Mouse (Mus musculus) liver, postnatal 0 days (tissue): Measurements from ENCODE around the gene Hist1h4k. TPM values are rescaled to one million over a fixed set of nuclear protein-coding genes. Genes with fewer than 3 reads are reported as not detected.
A peak's percentile ranks its signal among the peaks of the same experiment; 100 is the strongest.
"Not testable (repeated sequence)": the region's sequence is repeated elsewhere in the genome, so short reads cannot be mapped to it uniquely, and the experiment has no call there.

Experiments used
- ATAC-seq: fragments of 200-750 bp; cut with Nextera tagmentation; 2 replicates; pipeline ENCODE4 v1.8.0; 2017; ENCODE audit warnings: mild to moderate bottlenecking, moderate library complexity
- DNase-seq: peaks from one replicate; pipeline ENCODE4 v3.0.0-alpha.2; 2016
- H3K27ac ChIP-seq: fragments of 300-500 bp; sonication (generic); 2 replicates; pipeline ENCODE4 v1.5.1; 2014; ENCODE audit warnings: antibody characterized with exemption, moderate library complexity, mild to moderate bottlenecking, low read depth
- H3K27me3 ChIP-seq: fragments of 300-500 bp; sonication (generic); 2 replicates; pipeline ENCODE4 v1.6.1; 2014; ENCODE audit warnings: low read length, control low read depth, mixed read lengths; ENCODE audit not compliant: insufficient read depth
- H3K36me3 ChIP-seq: fragments of 300-500 bp; sonication (generic); replicated peaks from 2 replicates; pipeline ENCODE4 v1.6.1; 2014; ENCODE audit warnings: mild to moderate bottlenecking, control low read depth, low read length, moderate library complexity, mixed read lengths; ENCODE audit not compliant: insufficient read depth
- H3K4me1 ChIP-seq: fragments of 300-500 bp; sonication (generic); 2 replicates; pipeline ENCODE4 v1.6.1; 2014; ENCODE audit warnings: antibody characterized with exemption, mild to moderate bottlenecking, control low read depth; ENCODE audit not compliant: insufficient read depth
- H3K4me2 ChIP-seq: fragments of 300-500 bp; sonication (generic); 2 replicates; pipeline ENCODE4 v1.6.1; 2014; ENCODE audit warnings: low read depth, mild to moderate bottlenecking, low read length, moderate library complexity, mixed read lengths
- H3K4me3 ChIP-seq: fragments of 300-500 bp; sonication (generic); 2 replicates; pipeline ENCODE4 v1.5.1; 2014; ENCODE audit warnings: low read depth, low read length
- H3K9ac ChIP-seq: fragments of 300-500 bp; sonication (generic); replicated peaks from 2 replicates; pipeline ENCODE4 v1.6.1; 2014; ENCODE audit warnings: mild to moderate bottlenecking, moderate library complexity
- H3K9me3 ChIP-seq: fragments of 300-500 bp; sonication (generic); 2 replicates; pipeline ENCODE4 v1.6.1; 2016; ENCODE audit warnings: mild to moderate bottlenecking, control low read depth, low read length, mixed read lengths
- CTCF ChIP-seq: sonication (generic); IDR thresholded peaks from 2 replicates; pipeline ENCODE4 v1.5.1; 2016; ENCODE audit warnings: antibody characterized with exemption, low read depth
- EP300 ChIP-seq: IDR thresholded peaks from 2 replicates; pipeline ENCODE4 v1.6.1; 2016; ENCODE audit warnings: antibody characterized with exemption, low read depth, mild to moderate bottlenecking
- WGBS: fragments of 180-500 bp; shearing (Covaris S2); extraction: QIAGEN DNeasy Blood & Tissue Kit; methylation state at CpG from one replicate; pipeline ENCODE4 v1.1.7; 2014; ENCODE audit not compliant: insufficient replicate concordance; 5-methylcytosine and 5-hydroxymethylcytosine counted together
- polyA plus RNA-seq: library from polyadenylated mRNA; unstranded; fragments of >200 nt; fragmentation: Nextera tagmentation; extraction: Ambion mirVana; gene quantifications from 2 replicates; pipeline ENCODE4 v1.2.1, GENCODE M21; 2015

Hist1h4k gene
- polyA plus RNA-seq, 1 experiment from 2014 or later, result 2.4 TPM

- DNase-seq (no peak), ATAC-seq (no peak)
- Histone ChIP-seq H3K27ac (peak overlapping the region; percentile 98), H3K27me3 (no peaks in the 10 kb centered on the region), H3K4me1 (peaks cover 19% of the 10 kb centered on the region), H3K36me3 (peaks cover 6% of the 10 kb centered on the region; the same call in 1 of the 2 replicates), H3K9me3 (no peaks in the 10 kb centered on the region), H3K4me3 (no peak overlapping the region), H3K9ac (peak overlapping the region; percentile 78), H3K4me2 (peak overlapping the region; percentile 67)
- TF ChIP-seq EP300, result 0 out of 2 replicates have a peak, but pooled peaks have one; percentile 7
- TF ChIP-seq CTCF, result no peak
Observed at GRCm38 (mm10) chr13:21751417-21751816, 1.1 kb upstream of the Hist1h4k start.

- H3K27ac ChIP-seq, result peak overlapping the region; percentile 98
- DNase-seq (peak; percentile 35), ATAC-seq (no peak)
- H3K4me2 ChIP-seq, result peak overlapping the region; percentile 70
- H3K9ac ChIP-seq, result peak overlapping the region; percentile 71
- H3K4me1 ChIP-seq, result peaks cover 19% of the 10 kb centered on the region
- no peaks in the 10 kb centered on the region for H3K27me3 ChIP-seq
- H3K9me3 ChIP-seq, result no peaks in the 10 kb centered on the region
- TF ChIP-seq EP300 (no peak), CTCF (no peak)
- H3K4me3 ChIP-seq, result peak overlapping the region; percentile 56
- WGBS, result 2% methylated on average over 5 of the region's 5 CpGs
- peaks cover 6% of the 10 kb centered on the region; the same call in 1 of the 2 replicates for H3K36me3 ChIP-seq
Observed at GRCm38 (mm10) chr13:21749387-21750158, 732 bp downstream of the Hist1h4k start.

- ATAC-seq (no peak), DNase-seq (no peak)
- no peak for TF ChIP-seq EP300
- no peak for TF ChIP-seq CTCF
- H3K4me3 ChIP-seq, result no peak overlapping the region
- no peak overlapping the region for H3K4me2 ChIP-seq
- WGBS, result 47% methylated on average over 1 of the region's 1 CpGs
- H3K36me3 ChIP-seq, result peaks cover 6% of the 10 kb centered on the region; the same call in 1 of the 2 replicates
- no peaks in the 10 kb centered on the region for H3K9me3 ChIP-seq
- H3K9ac ChIP-seq, result no peak overlapping the region
- H3K4me1 ChIP-seq, result peaks cover 9% of the 10 kb centered on the region
- H3K27ac ChIP-seq, result no peak overlapping the region
- no peaks in the 10 kb centered on the region for H3K27me3 ChIP-seq
Observed at GRCm38 (mm10) chr13:21745006-21745405, 5.3 kb downstream of the Hist1h4k start.

- H3K27me3 ChIP-seq, H3K36me3 ChIP-seq, H3K9me3 ChIP-seq, H3K4me1 ChIP-seq: not testable (repeated sequence)
- TF ChIP-seq EP300, result peak; percentile 84
- Histone ChIP-seq H3K9ac (peak within 1 kb of the TSS; percentile 74), H3K4me2 (peak within 1 kb of the TSS; percentile 76), H3K4me3 (peak within 1 kb of the TSS; percentile 53), H3K27ac (peak within 1 kb of the TSS; percentile 90)
- ATAC-seq (peak; percentile 86), DNase-seq (peak; percentile 91)
- under 1% methylated on average over 39 of the region's 56 CpGs for WGBS
Observed at GRCm38 (mm10) chr13:21734906-21735767, 15.2 kb downstream of the Hist1h4k start, which contains the start of gene Hist1h4j. Gene Hist1h4j (plus strand): TSS chr13:21735064.

- peak; percentile 95 for TF ChIP-seq CTCF
- TF ChIP-seq EP300, result no peak
- Histone ChIP-seq H3K4me3 (peak overlapping the region; percentile 53), H3K4me2 (peak overlapping the region; percentile 76), H3K27ac (peak overlapping the region; percentile 90), H3K27me3 (no peaks in the 10 kb centered on the region), H3K36me3 (no peaks in the 10 kb centered on the region), H3K9me3 (no peaks in the 10 kb centered on the region), H3K9ac (peak overlapping the region; percentile 74), H3K4me1 (peaks cover 6% of the 10 kb centered on the region; the same call in 1 of the 2 replicates)
- DNase-seq (peak; percentile 78), ATAC-seq (peak; percentile 69)
- under 1% methylated on average over 21 of the region's 21 CpGs for WGBS
Observed at GRCm38 (mm10) chr13:21734010-21734905, 16.0 kb downstream of the Hist1h4k start.
